Mouse (Mus musculus) left cerebral cortex, adult 18-20 months (tissue): Measurements from ENCODE around the gene Hhipl2. TPM values are rescaled to one million over a fixed set of nuclear protein-coding genes. Genes with fewer than 3 reads are reported as not detected.
"Not testable (repeated sequence)": the region's sequence is repeated elsewhere in the genome, so short reads cannot be mapped to it uniquely, and the experiment has no call there.

ENCODE experiments used
- DNase-seq, 2 experiments: peaks; one replicate each; pipeline ENCODE4 v3.0.0; 2021 to 2022; ENCODE audit warnings: low spot score in 2 of 2, mixed read lengths in 1 of 2
- long read RNA-seq, 2 experiments: library from polyadenylated mRNA; stranded (forward); transcript quantifications; one replicate each; pipeline ENCODE4 v2.0.0; 2021
- total RNA-seq, 2 experiments: library from RNA; stranded (reverse); gene quantifications; 2 replicates each; pipeline ENCODE4 v1.2.3; 2021

Hhipl2 gene
- 1 to 10 TPM in 1 of 2 experiments, under 1 TPM in 1; 0.16 to 1.8 TPM for total RNA-seq
- long read RNA-seq, experiment 1, partial matches to known transcripts, result 0 of 2 reads
- long read RNA-seq, experiment 1, other reads (novel, unspliced or antisense), result 2 of 2 reads
- long read RNA-seq, experiment 2, result 0 reads

DNA sequence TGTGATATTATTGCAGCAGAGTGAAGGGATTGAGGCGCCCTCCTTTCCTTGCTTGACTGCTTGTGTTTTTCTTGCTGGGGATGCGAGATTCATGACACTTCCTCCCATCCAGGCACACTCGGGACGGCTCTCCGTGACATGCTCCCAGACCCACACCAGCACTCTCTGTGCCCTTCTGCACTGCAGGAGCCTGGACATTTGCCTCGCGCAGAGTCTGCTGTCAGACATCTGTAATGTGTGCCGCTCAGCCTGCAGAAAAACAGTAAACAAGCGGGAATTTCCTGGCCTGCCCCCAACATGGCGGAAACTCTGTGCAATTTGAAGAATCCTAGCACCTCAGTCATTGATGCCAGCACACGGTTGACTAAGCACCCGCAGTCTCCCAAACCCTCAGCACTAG lies at the start of gene Hhipl2:
Gene Hhipl2, plus strand, starts transcription at position 343 of the 400 bp plus-strand sequence.
- no peak for DNase-seq

DNA sequence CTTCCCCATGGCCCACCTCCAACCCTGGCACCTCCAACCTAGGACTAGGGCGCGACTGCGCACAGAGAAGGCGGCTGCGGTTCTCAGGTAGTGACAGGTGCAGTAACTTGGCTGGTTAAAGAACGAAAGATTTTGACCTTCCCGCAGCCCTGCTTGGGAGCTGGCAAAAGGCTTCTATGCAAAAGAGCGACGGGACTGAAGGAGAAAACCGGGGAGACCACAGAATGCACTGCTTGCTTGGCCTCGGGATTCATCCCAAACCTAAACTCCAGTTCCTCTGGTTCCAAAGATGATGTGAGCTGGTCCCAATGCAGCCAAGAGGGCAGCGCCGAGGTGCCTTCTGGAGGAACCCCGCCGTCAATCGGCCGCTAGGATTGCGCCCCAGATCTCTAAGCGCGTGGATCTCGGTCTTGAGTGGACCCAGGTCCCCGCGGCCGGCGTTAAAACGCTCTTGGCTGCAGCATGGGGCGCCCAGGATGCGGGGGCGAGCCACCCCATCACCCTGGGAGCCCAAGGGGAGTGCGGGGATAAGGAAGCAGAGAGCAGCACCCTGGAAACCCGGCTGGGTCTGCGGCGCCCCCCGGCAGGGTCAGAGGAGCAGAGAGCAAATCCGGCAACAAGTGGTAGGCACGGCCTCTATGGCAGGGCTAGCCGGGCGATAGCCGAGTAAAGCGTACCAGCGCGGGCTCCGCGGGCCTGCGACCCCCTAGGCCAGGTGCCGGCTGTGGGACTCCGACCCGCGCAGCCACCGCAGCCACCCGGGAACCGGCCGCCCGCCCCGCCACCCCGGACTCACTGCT lies 49.2 kb upstream of the Hhipl2 start:
- DNase-seq, result peak; percentile 28 to 33

DNA sequence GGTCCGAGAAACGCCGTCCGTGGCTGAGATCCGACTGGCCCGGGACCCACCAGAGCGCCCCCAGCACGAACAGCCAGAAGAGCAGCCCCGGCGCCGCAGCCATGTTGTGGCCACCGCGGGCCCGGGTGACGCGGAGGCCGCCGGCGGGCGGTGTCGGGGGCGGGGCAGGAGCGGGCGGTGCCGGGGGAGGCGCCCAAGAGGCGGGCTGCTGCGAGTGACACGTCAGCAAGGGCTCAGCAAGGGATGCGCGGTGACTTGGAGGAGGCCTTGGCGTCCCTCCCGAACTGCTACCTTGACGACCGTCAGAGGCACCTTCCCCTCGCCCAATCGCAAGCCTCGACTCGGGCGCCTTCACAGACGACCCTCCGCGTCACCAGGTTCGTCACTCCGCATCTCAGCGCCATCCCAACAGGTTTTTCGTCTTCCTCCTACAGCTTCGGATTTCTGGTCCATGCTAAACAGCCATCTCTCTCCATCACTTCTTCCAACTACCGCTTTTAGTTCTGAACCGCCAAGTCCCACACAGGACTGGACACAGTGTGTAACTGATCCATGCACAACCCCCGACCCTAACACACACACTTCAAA lies 48.5 kb upstream of the Hhipl2 start, which contains the start of gene Mia3:
Gene Mia3, minus strand, starts transcription at position 127 of the 588 bp plus-strand sequence.
- DNase-seq, result peak; percentile 97 to 98

DNA sequence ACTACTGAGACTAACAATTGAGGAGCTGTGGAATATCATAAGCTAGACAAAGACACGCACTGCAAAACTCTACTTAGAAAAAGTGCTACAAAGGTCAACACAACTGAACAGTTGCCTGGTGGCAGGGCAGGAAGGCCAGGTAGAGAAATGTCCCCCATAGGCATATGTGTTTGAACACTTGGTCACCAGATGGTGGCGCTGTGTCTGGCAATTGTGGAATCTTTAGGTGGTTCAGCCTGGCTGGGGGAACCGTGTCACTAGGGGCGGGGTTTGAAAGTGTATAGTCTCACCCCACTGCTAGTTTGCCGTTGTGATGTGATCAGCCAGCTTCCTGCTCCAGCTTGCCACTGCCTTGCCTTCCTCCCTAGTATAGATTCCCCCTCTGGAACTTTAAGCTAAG lies 43.3 kb upstream of the Hhipl2 start:
- no peak for DNase-seq

DNA sequence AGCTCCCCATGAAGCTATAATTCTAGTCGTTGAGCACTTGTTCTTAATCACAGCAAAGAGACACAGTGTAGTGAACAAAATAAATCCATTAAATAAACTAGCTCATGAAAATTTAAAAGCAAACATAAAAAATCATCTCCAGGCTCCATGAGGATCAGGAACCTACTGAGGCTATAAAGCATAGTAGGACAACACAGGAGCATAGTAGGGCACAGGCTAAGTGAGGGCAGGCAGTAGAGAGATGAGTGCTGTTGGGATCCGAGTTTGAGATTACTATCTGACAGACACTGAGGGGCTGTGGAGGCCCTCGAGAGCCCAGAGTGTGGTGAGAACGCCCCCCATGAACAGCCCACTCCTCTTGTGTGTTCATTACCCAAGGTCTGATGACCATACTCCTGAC lies 41.0 kb upstream of the Hhipl2 start:
- no peak for DNase-seq

DNA sequence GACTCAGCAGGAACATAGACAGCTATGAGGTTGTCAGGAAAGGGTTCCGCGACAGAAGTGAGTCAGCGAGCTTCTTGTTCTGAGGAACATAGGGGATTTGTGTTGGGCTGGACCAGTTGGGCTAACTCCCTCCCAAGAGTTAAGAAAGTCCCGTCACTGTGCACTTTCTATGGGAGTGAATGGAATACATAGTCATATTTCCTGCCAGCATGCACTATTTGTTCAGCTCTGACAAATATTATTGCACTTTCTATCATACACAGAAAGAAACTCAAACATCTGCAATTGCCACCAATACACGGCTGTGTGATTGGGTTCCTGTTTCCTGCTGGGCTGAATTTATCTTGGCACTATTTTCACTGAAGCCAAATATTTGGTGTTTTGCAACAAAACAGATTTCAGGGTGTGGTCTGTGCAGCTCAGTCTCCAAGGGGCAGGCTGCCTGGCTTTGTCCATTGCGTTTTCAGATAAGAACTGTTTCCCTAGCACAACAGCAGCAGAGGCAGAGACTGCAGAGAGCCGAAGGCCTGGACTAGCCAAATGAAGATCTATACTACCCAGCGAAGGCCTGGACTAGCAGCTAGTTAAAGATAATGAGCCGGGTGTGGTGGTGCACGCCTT lies 39.6 kb upstream of the Hhipl2 start:
- DNase-seq, result no peak

DNA sequence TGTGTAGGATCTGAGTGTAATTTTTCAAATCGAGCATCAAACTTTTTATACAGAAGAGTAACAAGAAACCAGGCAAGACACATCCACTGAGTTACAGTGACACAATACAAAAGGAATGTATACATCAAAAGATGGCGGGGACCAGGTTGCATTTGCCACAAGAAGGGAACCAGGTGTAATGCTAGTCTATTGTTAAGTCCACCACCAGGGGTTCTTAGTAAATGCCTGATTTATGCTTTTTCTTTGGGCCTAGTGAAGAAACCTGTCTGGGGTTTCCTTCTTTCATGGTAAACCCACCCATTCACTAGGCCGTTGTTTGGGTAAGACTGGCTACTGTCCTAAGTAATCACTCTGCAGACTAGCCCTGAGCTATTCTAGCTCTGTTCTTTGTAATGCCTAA lies 38.6 kb upstream of the Hhipl2 start:
- not testable (repeated sequence) for DNase-seq

DNA sequence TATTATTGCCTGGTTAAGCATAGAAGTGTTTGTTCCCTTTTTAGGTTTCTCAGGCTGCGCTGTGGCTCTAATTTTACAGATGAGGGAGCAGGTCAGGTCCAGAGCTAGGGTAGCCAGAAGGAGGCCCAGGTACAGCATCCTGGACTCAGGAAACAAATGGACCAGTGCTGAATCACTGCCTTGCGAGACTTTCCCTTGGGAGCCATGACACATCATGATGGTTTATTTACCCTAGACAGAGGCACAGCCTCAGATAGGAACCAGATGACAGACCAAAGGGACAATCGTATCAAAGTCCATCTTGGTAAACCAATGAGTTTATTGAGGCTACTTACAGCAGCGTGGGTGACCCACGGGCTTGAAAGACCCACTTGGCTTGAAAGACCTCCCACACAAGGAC lies 36.2 kb upstream of the Hhipl2 start:
- no peak for DNase-seq

DNA sequence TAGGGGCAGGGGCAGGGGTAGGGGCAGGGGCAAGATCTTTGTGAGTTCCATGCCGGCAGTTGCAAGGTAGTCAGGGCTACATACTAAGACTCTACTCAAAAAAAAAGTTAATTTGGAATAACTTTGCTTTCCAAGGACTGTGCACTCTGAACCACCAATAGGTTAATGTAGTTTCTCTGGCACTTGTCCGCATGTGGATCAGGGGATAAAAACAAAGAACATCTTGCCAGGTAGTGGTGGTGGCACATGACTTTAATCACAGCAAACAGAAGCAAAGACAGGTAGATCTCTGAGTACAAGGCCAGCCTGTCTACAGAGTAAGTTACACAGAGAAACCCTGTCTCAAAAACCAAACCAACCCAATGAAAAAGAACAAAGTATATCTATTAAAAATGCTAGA lies 35.4 kb upstream of the Hhipl2 start:
- DNase-seq, result no peak

DNA sequence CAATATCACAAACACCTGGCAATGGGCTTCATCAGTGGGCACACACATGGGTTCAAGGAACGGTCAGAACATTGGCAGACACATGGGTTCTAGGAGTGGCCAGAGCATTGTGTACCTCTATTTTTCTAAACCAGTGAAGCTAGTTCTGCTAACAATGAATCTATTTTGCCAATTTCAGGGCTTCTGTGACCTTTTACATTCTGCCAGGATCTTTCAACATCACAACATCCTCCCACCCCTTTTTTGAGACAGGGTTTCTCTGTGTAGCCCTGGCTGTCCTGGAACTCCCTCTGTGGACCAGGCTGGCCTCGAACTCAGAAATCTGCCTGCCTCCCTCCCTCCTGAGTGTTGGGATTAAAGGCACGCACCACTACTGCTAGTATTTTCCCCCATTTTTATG lies 30.6 kb upstream of the Hhipl2 start:
- DNase-seq, result not testable (repeated sequence)

DNA sequence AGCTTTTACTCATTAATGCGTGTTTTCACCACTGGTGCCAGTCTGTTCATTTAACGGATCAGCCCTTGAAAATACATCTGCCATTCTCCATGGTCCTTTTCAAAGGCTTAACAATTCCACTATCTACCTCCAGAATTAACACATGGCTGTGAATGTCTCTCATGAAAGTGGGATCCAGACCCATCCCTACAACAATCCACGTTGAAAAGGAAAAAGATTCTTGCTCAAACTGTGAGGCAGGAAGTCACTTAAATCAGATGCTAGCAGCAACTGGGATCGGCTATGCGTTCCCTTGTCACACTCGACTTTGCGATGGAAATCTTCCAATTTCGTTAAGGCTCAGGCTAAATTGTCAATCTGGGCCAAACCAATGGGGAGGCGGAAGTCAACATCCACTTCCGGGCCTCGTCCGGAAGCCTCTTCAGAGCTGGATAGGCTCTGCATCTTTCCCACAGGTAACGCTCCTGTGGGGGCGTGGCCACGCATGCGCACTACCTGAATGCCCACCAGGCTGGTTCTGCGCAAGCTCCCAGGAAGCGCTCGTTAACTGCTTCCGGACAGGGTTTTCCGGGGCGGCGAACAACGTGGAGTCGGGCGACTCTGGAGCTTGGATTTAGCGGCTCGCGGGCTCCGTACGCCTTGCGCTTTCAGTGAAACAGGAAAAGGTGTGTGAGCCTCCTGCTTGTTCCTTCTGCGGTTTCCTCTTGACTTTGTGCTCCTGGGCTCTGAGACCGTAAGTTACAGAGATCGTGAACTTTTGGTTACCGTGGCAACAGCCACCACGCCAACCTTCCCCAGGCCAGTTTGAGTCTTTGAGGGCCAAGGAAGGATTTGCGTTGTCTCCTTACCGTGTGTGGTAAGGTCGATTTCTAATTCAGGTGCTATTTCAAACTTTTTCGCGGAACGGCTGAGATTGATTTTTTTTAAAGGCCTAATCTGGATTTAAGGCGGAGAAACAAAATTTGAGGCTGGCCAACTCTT lies 29.3 kb upstream of the Hhipl2 start, which contains the start of gene Taf1a:
Gene Taf1a, plus strand, starts transcription at position 556 of the 981 bp plus-strand sequence.
- peak; percentile 90 to 93 for DNase-seq

DNA sequence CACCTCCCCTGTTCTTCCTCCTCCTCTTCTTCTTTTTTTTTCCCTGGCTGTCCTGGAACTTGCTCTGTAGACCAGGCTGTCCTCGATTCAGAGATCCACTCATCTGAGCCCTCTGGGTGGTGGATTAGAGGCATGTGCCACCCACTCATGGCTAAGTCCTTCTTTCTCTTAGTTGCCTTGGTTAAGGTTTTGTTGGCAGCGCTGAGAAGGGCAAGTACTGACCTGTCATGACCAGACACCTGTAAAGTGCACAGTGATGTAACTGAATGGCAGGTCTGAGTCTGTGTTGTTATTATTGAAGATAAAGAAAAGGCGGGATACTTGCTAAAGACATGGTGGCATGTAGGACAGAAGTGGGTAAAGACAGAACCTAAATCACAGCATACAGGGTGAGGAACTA lies 14.6 kb upstream of the Hhipl2 start:
- DNase-seq, result no peak

DNA sequence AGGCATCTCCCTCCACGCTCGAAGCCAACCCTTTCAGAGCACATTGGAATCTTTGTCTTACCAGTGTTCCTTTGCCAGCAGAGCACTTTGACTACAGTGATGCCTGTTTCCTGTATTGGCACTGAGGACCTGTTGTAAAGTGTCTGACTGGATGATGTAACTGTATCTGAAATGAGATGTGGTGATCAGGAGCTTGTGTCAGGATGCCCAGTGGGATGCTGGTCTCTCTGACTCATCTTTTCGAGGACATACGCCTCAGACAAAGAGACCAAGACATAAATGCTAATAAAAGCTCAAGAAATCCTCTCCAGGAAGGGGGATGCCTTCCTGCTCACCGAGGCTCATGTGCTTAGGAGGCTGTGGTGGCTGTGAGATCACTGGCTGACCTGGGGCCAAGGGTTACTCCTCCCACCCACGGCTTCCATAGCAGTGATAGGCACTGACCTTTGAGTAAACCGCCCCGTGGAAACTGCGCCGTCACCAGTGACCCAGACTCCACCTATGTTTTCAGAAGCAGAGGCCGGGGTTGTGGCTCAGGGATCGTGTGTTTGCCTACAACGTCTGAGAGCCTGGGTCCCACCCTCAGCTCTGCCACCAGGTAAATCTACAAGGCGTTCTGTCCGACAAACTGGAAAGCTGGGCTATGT lies 3.8 kb upstream of the Hhipl2 start:
- DNase-seq, result no peak

DNA sequence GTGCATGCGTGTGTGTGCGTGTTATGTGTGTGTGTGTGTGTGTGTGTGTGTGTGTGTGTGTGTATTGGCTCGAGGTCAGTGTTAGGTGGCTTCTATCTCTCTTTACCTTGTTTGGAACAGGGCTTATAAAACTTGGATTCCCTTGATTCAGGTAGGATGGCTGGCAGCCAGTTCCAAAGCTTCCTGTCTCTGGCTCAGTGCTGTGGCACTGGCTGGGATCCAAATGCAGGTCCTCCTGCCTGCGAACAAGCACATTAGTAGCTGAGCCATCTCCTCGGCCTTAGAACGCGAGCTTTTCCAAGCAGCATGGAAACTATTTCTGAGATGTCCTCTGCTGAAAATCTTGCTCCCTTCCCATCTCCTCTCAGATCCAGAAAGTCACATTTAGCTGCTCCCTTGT lies 1.7 kb downstream of the Hhipl2 start:
- no peak for DNase-seq

DNA sequence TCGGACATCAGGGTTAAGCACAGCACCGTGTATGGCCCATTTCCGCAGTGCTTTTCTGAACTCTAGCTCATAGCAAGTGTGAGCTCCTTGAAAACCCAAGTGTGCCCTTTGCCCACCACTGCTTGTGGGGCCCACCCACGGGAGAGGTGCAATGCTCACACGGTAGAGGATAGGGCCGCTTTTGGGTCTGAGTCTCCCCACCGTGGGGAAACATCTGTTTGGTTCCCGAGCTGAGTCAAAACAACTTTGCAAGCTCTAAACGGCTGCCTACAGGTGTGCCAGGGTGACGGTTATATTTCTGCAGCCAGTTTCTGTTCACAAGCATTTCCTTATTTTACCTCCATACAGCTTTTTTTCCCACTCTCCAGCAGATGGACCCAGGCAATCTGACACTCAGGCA lies 2.3 kb downstream of the Hhipl2 start:
- no peak for DNase-seq

DNA sequence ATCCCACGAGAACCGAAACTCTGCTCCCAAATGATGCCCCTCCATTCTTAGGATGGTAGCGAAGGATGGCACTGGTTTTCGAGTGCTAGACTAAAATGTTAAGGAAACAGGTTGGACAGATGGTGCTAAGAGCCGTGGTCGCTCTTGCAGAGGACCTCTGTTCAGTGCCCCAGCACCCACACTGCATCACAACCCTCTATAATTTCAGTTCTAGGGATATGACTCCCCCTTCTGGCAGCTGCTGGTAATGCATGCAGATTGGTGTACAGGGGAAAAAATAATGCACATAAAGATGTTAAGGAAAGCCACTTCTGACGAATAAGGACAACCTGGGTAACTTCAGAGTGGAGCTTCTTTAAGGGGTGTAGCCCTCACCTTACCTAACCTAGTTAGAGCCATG lies 6.1 kb downstream of the Hhipl2 start:
- DNase-seq, result no peak

DNA sequence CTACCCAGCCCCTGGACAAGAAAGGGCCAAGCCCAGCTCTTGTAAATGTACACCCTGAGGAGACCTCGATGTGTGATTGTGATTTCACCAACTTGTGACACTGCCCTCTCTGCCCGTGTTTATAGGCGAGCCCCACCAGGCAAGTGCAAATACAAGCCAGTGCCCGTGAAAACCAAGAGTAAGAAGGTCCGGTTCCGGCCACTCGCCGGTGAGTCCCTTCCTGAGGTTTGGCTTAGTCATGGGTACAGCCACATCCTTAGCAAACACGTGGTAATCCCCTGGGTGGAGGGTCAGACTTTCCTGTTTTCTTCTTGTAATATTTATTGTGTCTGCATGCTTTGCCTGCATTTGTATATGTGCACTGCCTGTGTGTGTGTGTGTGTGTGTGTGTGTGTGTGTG lies 16.9 kb downstream of the Hhipl2 start:
- no peak for DNase-seq

DNA sequence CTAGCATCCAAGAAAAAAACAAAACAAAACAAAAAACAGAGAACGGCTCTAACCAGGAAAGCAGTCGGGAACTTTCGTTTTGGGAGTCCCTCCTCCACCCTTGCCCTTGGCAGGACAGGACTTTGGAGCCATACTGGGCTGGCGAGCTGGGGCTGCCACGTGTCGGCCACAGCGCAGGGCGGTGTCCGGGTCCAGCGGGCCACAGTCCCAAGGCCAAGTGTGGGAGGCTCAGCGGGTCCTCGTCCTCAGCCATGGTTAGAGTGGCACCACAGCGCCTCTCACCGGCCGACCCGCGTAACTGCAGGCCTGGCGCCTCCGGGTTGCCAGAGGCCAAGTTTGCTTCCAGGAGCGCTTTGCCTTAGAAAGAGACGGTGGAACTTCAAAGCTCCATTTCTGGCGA lies 21.0 kb downstream of the Hhipl2 start:
- DNase-seq, result peak; percentile 47 to 62

DNA sequence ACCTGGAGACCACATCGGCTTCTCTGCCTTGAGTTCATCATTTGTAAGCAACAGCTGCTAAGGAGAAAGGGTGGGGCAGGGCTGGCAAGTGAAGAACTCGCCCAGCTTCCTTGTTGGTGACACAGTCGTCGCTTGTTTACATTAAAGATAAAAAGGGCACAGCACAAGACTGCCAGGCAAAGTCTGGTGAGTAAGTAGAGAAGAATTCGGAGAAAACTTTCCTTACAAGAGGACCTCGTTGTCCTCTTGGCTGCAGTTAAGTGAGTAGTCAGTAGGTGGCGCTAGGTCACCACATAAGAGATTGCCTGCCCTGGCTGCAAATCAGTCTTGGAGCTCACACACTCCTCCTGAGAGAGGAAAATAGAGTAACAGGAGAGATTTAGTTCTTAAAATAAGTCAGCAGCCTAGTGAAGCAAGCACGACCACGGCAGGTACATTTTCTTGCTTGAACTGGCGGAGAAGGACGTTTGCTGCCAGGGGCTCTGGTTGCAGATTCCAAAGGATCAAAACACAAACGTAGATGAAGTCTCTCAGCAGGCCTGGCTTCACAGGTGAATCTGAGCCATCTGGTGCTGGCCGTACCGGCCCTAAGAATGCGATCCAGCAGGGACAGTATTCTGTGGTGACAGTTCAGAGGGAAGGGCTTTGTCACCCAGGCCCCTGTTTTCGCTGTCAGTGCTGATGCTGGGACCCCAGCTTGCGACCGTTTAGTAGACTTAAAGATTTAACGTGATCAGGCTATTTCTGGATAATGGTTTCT lies 24.2 kb downstream of the Hhipl2 start:
- DNase-seq, result peak; percentile 77 to 86

DNA sequence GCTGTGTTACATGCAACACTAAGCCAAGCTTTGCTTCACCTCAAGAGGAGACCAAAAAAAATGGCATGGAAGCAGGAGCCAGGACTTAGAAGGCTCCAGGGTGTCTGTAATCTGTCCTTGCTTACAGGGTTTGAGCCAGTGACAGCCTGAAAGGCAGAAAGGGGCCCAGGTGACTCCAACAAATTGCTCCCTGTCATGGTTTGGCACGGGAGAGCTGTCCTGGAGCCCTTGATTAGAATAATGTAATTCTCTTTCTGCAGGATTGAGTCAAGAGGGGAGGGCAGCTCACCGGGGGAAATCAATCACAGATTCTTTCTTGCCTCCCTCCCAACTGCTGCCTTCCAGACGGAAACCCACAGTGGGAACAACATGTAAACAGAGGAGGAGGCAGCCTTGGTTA lies 35.1 kb downstream of the Hhipl2 start:
- DNase-seq, result no peak
